Mouse (Mus musculus) lung, embryonic 15.5 days (tissue): ENCODE results near the gene Galnt6. TPM values are rescaled to one million over a fixed set of nuclear protein-coding genes. Genes with fewer than 3 reads are reported as not detected.
"Not testable (repeated sequence)": the region's sequence is repeated elsewhere in the genome, so short reads cannot be mapped to it uniquely, and the experiment has no call there.

Experiments
- ATAC-seq: fragments of 200-750 bp; cut with Nextera tagmentation; 2 replicates; pipeline ENCODE4 v1.8.0; 2017; ENCODE audit warnings: moderate number of reproducible peaks, borderline replicate concordance; ENCODE audit not compliant: low FRiP score, low TSS enrichment; ENCODE audit errors: extremely low read depth
- H3K27ac ChIP-seq: fragments of 300-500 bp; sonication (generic); 2 replicates; pipeline ENCODE4 v1.5.1; 2015; ENCODE audit warnings: moderate library complexity, mild to moderate bottlenecking, inconsistent platforms
- H3K27me3 ChIP-seq: fragments of 300-500 bp; sonication (generic); 2 replicates; pipeline ENCODE4 v1.6.1; 2015; ENCODE audit warnings: inconsistent platforms
- H3K36me3 ChIP-seq: fragments of 300-500 bp; sonication (generic); 2 replicates; pipeline ENCODE4 v1.6.1; 2015; ENCODE audit warnings: inconsistent platforms
- H3K4me1 ChIP-seq: fragments of 300-500 bp; sonication (generic); 2 replicates; pipeline ENCODE4 v1.6.1; 2015; ENCODE audit warnings: inconsistent platforms
- H3K4me2 ChIP-seq: fragments of 300-500 bp; sonication (generic); 2 replicates; pipeline ENCODE4 v1.6.1; 2015; ENCODE audit warnings: inconsistent platforms, mild to moderate bottlenecking, moderate library complexity
- H3K4me3 ChIP-seq: fragments of 300-500 bp; sonication (generic); 2 replicates; pipeline ENCODE4 v1.5.1; 2015; ENCODE audit warnings: mild to moderate bottlenecking, inconsistent platforms
- H3K9ac ChIP-seq: fragments of 300-500 bp; sonication (generic); 2 replicates; pipeline ENCODE4 v1.6.1; 2015; ENCODE audit warnings: inconsistent platforms
- H3K9me3 ChIP-seq: fragments of 300-500 bp; sonication (generic); 2 replicates; pipeline ENCODE4 v1.6.1; 2016; ENCODE audit warnings: inconsistent platforms
- WGBS: fragments of 180-500 bp; shearing (Covaris S2); methylation state at CpG from one replicate; pipeline ENCODE4 v1.1.7; 2015; 5-methylcytosine and 5-hydroxymethylcytosine counted together
- polyA plus RNA-seq: library from polyadenylated mRNA; unstranded; fragments of >200 nt; fragmentation: Nextera tagmentation; extraction: Ambion mirVana; gene quantifications from 2 replicates; pipeline ENCODE4 v1.2.1, GENCODE M21; 2015

The Galnt6 gene
- 0.53 and 0.61 TPM in 2 replicates for polyA plus RNA-seq

DNA sequence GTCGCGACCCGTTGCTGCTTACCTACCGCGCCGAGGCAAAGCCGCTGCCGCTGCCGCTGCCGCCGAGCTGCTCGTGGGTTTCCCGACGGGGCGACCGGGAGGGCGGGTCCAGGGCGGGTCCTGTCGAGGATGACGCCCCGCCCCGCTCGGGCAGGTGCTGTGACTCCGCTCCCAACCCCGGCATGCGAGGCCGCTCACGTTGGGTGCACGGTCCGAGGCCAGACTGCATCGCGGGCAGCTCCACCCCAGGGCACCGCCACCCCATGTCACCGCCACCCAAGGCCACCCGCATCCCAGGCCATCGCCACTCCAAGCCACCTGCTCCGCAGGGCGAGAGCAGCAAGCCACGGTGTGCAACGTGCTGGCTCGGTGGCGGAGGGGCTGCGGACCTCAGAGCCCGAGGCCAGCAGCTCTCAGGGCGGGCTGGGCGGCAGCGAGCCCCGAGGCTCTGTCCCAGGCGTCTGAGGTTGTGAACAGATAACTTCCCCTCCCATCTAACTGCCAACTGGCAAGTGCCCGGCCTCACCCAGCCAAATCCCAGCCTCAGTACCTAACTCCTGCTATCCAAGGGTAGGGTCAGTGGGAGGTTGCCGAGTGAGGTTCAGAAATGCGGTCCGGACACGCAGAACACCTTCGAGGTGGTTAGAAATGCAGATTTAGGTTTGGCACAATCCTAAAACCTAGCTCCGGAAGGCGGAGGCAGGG lies at the start of gene Galnt6:
TSS of gene Galnt6 (minus strand) at position 96 of the 705 bp plus-strand sequence.
- H3K27me3 ChIP-seq = peaks cover 52% of the 10 kb centered on the region
- no peak within 1 kb of the TSS for H3K9ac ChIP-seq
- no peaks in the 10 kb centered on the region for H3K36me3 ChIP-seq
- no peak within 1 kb of the TSS for H3K27ac ChIP-seq
- 4% methylated on average over 56 of the region's 57 CpGs for WGBS
- H3K4me2 ChIP-seq = peak within 1 kb of the TSS; percentile 53
- H3K4me3 ChIP-seq = peak within 1 kb of the TSS; percentile 29
- no peaks in the 10 kb centered on the region for H3K9me3 ChIP-seq
- no peak; the same call in 1 of the 2 replicates for ATAC-seq
- H3K4me1 ChIP-seq = peaks cover 10% of the 10 kb centered on the region

DNA sequence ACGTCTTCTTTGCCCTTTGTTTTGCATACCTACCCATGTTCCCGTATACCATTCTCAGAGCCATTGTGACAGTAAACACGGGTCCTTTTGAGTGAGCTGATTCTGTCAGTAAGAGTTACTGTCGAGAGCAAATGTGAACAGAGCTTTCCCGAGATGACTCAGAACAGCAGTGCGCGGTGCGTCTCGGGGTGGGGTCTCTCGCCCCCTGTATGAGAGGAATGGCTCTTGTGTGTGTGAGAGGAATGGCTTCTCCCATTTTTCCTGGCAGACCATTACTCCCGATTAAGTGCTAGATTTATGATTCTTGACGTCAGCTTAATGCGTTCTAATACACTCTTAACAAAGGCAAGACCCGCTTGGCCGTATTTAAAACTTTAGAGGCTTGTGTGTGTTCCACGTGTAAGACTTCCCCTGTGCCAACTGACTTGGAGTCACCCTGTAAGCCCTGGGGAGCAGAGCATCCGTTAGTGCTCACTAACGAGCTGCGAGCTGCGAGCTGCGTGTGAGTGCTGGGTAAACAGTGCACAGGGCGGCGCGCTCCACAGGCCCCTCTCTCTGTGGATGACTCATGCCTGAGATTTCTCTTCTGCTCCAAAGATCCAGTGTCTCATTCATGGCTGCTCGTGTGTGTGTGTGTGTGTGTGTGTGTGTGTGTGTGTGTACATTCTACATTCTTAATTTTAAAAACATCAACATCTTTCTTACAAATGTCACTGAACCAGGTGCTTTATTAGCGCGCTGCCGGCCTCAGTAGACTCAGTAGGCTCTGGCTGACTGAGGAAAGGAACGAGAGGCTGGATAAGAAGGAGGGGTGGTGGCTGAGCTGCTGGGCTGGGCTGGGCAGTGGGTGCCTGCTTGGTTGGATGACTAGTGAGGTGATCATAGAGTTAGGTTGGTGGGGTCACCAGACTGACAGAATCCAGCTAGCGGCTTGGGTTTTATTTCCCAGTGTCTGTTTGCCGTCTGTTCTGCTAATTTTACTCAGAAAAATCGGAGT lies 48.1 kb upstream of the Galnt6 start:
- WGBS = 30% methylated on average over 32 of the region's 32 CpGs
- Histone ChIP-seq H3K4me3 (no peak overlapping the region), H3K9me3 (no peaks in the 10 kb centered on the region), H3K27me3 (peaks cover 41% of the 10 kb centered on the region), H3K36me3 (no peaks in the 10 kb centered on the region), H3K9ac (no peak overlapping the region), H3K4me1 (peaks cover 31% of the 10 kb centered on the region), H3K4me2 (peak overlapping the region; percentile 31), H3K27ac (no peak overlapping the region)
- ATAC-seq = peak; percentile 85

DNA sequence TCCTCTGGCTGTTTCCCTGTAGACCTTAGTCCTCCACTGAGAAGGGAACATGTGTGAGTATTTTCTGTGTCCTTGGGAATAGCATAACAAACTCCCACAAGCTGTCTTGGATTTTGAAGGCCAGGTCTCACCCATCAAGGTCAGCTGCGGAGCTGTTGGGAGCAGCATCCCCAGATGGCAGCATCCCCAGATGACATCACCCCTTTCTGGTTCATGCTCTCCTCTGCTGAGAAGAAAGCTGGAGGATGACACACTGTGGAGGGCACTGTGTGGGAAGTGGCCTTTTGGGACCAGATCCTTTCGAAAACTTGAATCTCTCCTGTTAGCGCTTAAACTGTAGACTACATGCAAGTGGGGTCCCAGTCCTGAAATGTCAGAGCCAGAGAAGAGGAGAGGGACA lies 47.2 kb upstream of the Galnt6 start:
- peaks cover 41% of the 10 kb centered on the region for H3K27me3 ChIP-seq
- H3K27ac ChIP-seq = no peak overlapping the region
- H3K9ac ChIP-seq = no peak overlapping the region
- WGBS = 84% methylated on average over 3 of the region's 3 CpGs
- H3K9me3 ChIP-seq = no peaks in the 10 kb centered on the region
- no peak overlapping the region for H3K4me2 ChIP-seq
- no peak overlapping the region for H3K4me3 ChIP-seq
- no peak for ATAC-seq
- H3K36me3 ChIP-seq = no peaks in the 10 kb centered on the region
- H3K4me1 ChIP-seq = peaks cover 31% of the 10 kb centered on the region

DNA sequence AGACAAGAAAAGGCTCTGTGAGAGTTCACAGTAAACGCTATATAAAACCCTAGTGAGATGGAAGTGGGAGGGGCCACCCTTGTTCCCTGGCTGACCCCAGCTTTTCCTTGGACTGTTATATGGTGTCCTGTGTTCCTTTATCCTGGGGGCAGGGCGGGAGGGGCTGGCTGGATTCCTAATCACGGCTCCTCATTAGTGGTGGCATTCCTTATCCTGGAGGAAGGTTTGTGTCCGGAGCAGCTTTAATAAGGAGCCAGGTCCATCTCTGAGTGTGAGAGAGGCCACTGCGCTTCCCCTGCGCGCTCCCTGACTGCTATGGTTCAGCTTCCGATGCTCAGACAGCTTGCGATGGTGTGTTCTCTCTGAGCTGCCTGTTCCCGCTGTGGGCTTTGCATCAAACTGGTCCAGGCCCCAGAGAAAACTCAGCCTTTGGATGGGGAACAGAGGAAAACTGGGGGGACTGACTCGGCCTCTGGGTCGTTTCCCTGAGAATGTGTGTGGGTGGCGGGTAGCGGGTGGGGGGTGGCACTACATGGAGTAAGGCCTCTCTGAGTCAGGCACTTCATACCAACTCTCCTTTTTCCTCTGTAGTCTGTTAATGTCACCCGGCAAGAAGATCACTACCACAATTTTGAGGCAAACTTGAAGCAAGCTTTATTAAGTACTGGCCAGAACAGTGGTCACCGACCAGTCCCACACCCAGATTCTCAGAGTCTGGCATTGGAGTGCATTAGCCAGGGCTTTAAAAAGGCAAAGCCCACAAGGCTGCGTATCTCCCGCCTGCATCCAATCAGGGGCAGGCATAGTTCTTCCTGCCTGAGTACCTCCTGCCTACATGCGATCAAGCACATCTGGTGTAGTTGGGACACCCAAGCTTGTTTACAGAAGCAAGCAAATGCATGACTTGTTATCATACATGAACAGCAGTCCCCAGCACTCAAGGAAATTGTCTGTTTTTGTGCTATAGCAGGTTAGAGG lies 46.3 kb upstream of the Galnt6 start:
- 47% methylated on average over 19 of the region's 19 CpGs for WGBS
- no peak overlapping the region for H3K4me3 ChIP-seq
- ATAC-seq = no peak
- peaks cover 30% of the 10 kb centered on the region for H3K4me1 ChIP-seq
- H3K9me3 ChIP-seq = no peaks in the 10 kb centered on the region
- no peak overlapping the region for H3K27ac ChIP-seq
- H3K36me3 ChIP-seq = no peaks in the 10 kb centered on the region
- no peak overlapping the region for H3K9ac ChIP-seq
- peaks cover 40% of the 10 kb centered on the region for H3K27me3 ChIP-seq
- H3K4me2 ChIP-seq = no peak overlapping the region

DNA sequence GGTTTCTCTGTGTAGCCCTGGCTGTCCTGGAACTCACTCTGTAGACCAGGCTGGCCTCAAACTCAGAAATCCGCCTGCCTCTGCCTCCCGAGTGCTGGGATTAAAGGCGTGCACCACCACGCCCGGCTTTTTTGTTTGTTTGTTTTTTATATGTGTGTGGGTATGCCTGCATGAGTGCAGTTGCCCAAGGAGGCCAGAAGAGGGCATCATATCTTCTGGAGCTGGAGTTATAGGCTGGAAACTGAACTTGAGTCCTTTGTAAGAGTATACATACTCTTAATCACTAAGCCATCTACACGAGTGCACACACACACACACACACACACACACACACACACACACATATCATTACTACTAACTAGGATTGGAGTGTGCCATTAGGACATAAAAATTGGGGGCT lies 44.7 kb upstream of the Galnt6 start:
- not testable (repeated sequence) for H3K27ac ChIP-seq
- WGBS = 94% methylated on average over 6 of the region's 6 CpGs

DNA sequence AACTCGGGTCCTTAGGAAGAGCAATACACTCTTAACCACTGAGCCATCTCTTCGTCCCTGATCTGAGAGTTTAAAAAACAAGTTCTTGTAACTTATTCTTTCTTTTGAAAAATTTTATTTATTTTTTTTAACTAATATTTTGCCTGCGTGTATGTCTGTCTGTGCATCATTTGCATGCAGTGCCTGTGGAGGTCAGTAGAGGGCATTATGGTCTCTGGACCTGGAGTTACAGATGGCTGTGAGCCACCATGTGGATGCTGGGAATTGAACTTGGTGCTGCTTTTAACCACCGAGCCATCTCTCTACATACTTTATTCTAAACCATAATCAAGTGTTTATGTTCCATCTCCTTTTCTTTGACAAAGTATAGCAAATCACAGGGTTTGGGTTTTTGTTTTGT lies 43.5 kb upstream of the Galnt6 start:
- no peak for ATAC-seq
- Histone ChIP-seq H3K27ac (no peak overlapping the region), H3K36me3 (no peaks in the 10 kb centered on the region), H3K9ac (no peak overlapping the region), H3K4me1 (peaks cover 18% of the 10 kb centered on the region), H3K4me2 (no peak overlapping the region), H3K9me3 (no peaks in the 10 kb centered on the region), H3K27me3 (peaks cover 31% of the 10 kb centered on the region), H3K4me3 (no peak overlapping the region)
- 84% methylated on average over 4 of the region's 4 CpGs for WGBS

More for the DNA sequence above, 44.7 kb upstream of the Galnt6 start:
- not testable (repeated sequence) for H3K36me3 ChIP-seq, H3K4me3 ChIP-seq, H3K4me2 ChIP-seq, ATAC-seq, H3K9me3 ChIP-seq, H3K9ac ChIP-seq
- peaks cover 23% of the 10 kb centered on the region for H3K4me1 ChIP-seq
- H3K27me3 ChIP-seq = peaks cover 26% of the 10 kb centered on the region

DNA sequence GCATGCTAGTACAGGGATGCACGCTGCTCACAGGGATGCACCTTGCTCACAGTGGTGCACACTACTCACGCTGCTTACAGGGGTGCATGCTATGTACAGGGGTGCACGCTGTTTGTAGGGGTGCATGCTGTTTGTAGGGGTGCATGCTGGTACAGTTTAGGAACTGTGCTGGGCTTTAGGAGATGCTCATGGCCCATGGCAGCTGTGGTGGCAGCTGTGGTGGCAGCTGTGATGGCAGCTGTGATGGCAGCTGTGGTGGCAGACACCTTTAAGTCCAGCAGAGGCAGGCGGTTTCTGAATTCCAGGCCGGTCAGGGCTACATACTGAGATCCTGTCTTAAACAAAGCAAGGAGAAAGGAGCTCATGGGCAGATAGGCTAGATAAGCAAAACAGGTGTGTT lies 41.2 kb upstream of the Galnt6 start:
- Histone ChIP-seq H3K27me3 (peaks cover 44% of the 10 kb centered on the region), H3K9ac (no peak overlapping the region), H3K4me3 (no peak overlapping the region), H3K4me1 (0 out of 2 replicates have a peak, but pooled peaks cover 14% of the 10 kb centered on the region), H3K36me3 (no peaks in the 10 kb centered on the region), H3K9me3 (no peaks in the 10 kb centered on the region), H3K4me2 (no peak overlapping the region), H3K27ac (no peak overlapping the region)
- no peak for ATAC-seq
- 91% methylated on average over 5 of the region's 5 CpGs for WGBS

DNA sequence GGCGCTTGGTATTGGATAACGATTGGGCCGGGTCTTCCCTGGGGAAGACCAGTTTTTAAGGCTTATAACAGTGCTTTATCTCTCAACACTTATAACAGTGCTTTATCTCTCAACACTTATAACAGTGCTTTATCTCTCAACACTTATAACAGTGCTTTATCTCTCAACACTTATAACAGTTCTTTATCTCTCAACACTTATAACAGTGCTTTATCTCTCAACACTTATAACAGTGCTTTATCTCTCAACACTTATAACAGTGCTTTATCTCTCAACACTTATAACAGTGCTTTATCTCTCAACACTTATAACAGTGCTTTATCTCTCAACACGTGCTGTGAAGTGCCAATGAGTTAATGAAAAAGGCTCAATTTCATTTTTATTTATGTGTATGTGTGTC lies 39.8 kb upstream of the Galnt6 start:
- H3K9ac ChIP-seq, H3K9me3 ChIP-seq, ATAC-seq, H3K4me2 ChIP-seq, H3K36me3 ChIP-seq, H3K4me1 ChIP-seq, H3K27ac ChIP-seq, H3K4me3 ChIP-seq: not testable (repeated sequence)
- WGBS = 27% methylated on average over 4 of the region's 4 CpGs
- H3K27me3 ChIP-seq = peaks cover 53% of the 10 kb centered on the region

DNA sequence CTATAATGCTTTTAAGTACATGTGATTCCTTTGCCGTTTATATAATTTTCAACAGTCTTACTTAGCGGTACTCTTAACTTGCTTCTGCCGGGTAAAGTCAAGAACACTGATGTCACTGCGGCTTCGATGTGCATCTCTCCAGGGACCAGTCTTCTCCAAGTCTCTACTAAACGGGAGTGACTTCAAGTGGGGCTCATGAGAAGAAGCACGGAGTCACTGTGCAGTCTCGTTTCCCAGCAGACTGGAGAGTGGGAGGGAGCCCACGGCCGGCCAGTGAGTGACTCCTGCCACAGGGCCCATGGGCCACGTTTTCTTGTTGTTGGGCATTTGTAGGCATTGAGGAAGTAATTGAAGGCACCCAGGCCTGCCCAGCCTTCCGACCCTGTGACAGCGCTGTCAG lies 38.7 kb upstream of the Galnt6 start:
- H3K27me3 ChIP-seq = peaks cover 65% of the 10 kb centered on the region
- 69% methylated on average over 13 of the region's 13 CpGs for WGBS
- 0 out of 2 replicates have a peak, but pooled peaks cover 6% of the 10 kb centered on the region for H3K4me1 ChIP-seq
- no peak overlapping the region for H3K9ac ChIP-seq
- no peak overlapping the region for H3K4me3 ChIP-seq
- no peaks in the 10 kb centered on the region for H3K9me3 ChIP-seq
- no peak for ATAC-seq
- no peak overlapping the region for H3K27ac ChIP-seq
- H3K4me2 ChIP-seq = no peak overlapping the region
- H3K36me3 ChIP-seq = no peaks in the 10 kb centered on the region

DNA sequence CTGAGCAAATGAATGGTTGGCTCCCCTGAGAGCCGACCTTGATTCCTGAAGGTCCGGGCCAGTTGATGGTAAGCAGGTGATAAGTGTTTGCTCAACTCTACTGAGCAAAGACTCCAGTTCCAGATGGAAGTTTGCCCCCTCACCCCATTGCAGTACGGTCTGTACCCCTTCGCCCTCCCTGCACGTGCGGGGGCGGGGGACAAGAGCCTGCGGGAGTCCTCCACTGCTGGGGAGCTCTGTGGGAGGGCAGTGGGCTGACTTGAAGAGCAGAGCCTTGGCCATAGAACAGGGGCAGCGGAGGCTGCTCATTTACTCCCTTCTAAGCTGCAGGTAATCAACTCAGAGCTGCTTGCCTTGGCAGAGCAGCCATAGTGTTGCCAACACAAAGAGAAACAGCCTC lies 37.6 kb upstream of the Galnt6 start:
- WGBS = 52% methylated on average over 9 of the region's 9 CpGs
- no peak overlapping the region for H3K9ac ChIP-seq

More for the DNA sequence above, 37.6 kb upstream of the Galnt6 start:
- Histone ChIP-seq H3K4me2 (peak overlapping the region; percentile 30), H3K4me1 (peaks cover 16% of the 10 kb centered on the region), H3K27me3 (peaks cover 75% of the 10 kb centered on the region), H3K27ac (no peak overlapping the region), H3K4me3 (no peak overlapping the region), H3K9me3 (no peaks in the 10 kb centered on the region), H3K36me3 (no peaks in the 10 kb centered on the region)
- ATAC-seq = peak; percentile 53
